Mouse (Mus musculus) hindbrain, postnatal 0 days (tissue): ENCODE results near the gene Slc5a1. TPM values are rescaled to one million over a fixed set of nuclear protein-coding genes. Genes with fewer than 3 reads are reported as not detected.

Source experiments
- ATAC-seq: fragments of 200-750 bp; cut with Nextera tagmentation; 2 replicates; pipeline ENCODE4 v1.8.0; 2017; ENCODE audit warnings: mild to moderate bottlenecking, moderate TSS enrichment, moderate library complexity
- DNase-seq: peaks from one replicate; pipeline ENCODE4 v3.0.0-alpha.2; 2015; ENCODE audit warnings: low spot score
- H3K27ac ChIP-seq: fragments of 300-500 bp; sonication (generic); 2 replicates; pipeline ENCODE4 v1.5.1; 2014; ENCODE audit warnings: mild to moderate bottlenecking
- H3K27me3 ChIP-seq: fragments of 300-500 bp; sonication (generic); 2 replicates; pipeline ENCODE4 v1.6.1; 2014; ENCODE audit warnings: low read length, mixed read lengths; ENCODE audit not compliant: insufficient read depth
- H3K36me3 ChIP-seq: fragments of 300-500 bp; sonication (generic); 2 replicates; pipeline ENCODE4 v1.6.1; 2014; ENCODE audit warnings: low read length, mixed read lengths; ENCODE audit not compliant: insufficient read depth
- H3K4me1 ChIP-seq: fragments of 300-500 bp; sonication (generic); 2 replicates; pipeline ENCODE4 v1.6.1; 2014; ENCODE audit warnings: antibody characterized with exemption, low read length, mixed read lengths; ENCODE audit not compliant: insufficient read depth
- H3K4me2 ChIP-seq: fragments of 300-500 bp; sonication (generic); 2 replicates; pipeline ENCODE4 v1.6.1; 2014; ENCODE audit warnings: low read depth, mild to moderate bottlenecking, low read length, moderate library complexity, mixed read lengths
- H3K4me3 ChIP-seq: fragments of 300-500 bp; sonication (generic); 2 replicates; pipeline ENCODE4 v1.5.1; 2014; ENCODE audit warnings: low read length
- H3K9ac ChIP-seq: fragments of 300-500 bp; sonication (generic); replicated peaks from 2 replicates; pipeline ENCODE4 v1.6.1; 2014; ENCODE audit warnings: mild to moderate bottlenecking, low read length, moderate library complexity, mixed read lengths
- H3K9me3 ChIP-seq: fragments of 300-500 bp; sonication (generic); 2 replicates; pipeline ENCODE4 v1.6.1; 2016; ENCODE audit warnings: low read length, mixed read lengths
- CTCF ChIP-seq: IDR thresholded peaks from 2 replicates; pipeline ENCODE4 v1.5.1; 2016; ENCODE audit warnings: antibody characterized with exemption, control low read depth, low read depth
- whole genome bisulfite sequencing: fragments of 180-500 bp; shearing (Covaris S2); extraction: QIAGEN DNeasy Blood & Tissue Kit; methylation state at CpG from one replicate; pipeline ENCODE4 v1.1.7; 2014; 5-methylcytosine and 5-hydroxymethylcytosine counted together
- polyA plus RNA-seq: library from polyadenylated mRNA; unstranded; fragments of >200 nt; fragmentation: Nextera tagmentation; extraction: Ambion mirVana; gene quantifications from 2 replicates; pipeline ENCODE4 v1.2.1, GENCODE M21; 2015
- total RNA-seq: library from RNA; depleted of rRNA; stranded (reverse); fragments of >200 nt; gene quantifications from 2 replicates; pipeline ENCODE4 v1.2.3, GENCODE M21; 2014; rRNA removed

The Slc5a1 gene
- total RNA-seq (0.93 and 1.2 TPM in 2 replicates), polyA plus RNA-seq (0.61 and 0.78 TPM in 2 replicates)

- Histone ChIP-seq H3K9me3 (no peaks in the 10 kb centered on the region), H3K4me3 (peak within 1 kb of the TSS; percentile 17), H3K36me3 (no peaks in the 10 kb centered on the region), H3K9ac (no peak within 1 kb of the TSS), H3K4me1 (no peaks in the 10 kb centered on the region), H3K27me3 (peaks cover 10% of the 10 kb centered on the region; the same call in 1 of the 2 replicates), H3K4me2 (peak within 1 kb of the TSS; percentile 16; the same call in 1 of the 2 replicates), H3K27ac (no peak within 1 kb of the TSS)
- TF ChIP-seq CTCF: no peak
- no peak for DNase-seq
- 18% methylated on average over 25 of the region's 25 CpGs for WGBS
- no peak; the same call in 1 of the 2 replicates for ATAC-seq
Observed at GRCm38 (mm10) chr5:33104025-33104481, at the start of gene Slc5a1. Slc5a1 (plus strand) TSS chr5:33104219.

- 87% methylated on average over 10 of the region's 10 CpGs for WGBS
- H3K36me3 ChIP-seq: no peaks in the 10 kb centered on the region
- no peak for TF ChIP-seq CTCF
- H3K4me2 ChIP-seq: no peak overlapping the region
- no peaks in the 10 kb centered on the region for H3K4me1 ChIP-seq
- H3K9ac ChIP-seq: no peak overlapping the region
- H3K27ac ChIP-seq: no peak overlapping the region
- no peak overlapping the region for H3K4me3 ChIP-seq
- H3K9me3 ChIP-seq: no peaks in the 10 kb centered on the region
- H3K27me3 ChIP-seq: no peaks in the 10 kb centered on the region
- no peak for DNase-seq
- no peak for ATAC-seq
Observed at GRCm38 (mm10) chr5:33056126-33056765, 47.8 kb upstream of the Slc5a1 start.

- Histone ChIP-seq H3K27me3 (no peaks in the 10 kb centered on the region), H3K36me3 (no peaks in the 10 kb centered on the region), H3K9ac (no peak overlapping the region), H3K9me3 (no peaks in the 10 kb centered on the region), H3K27ac (no peak overlapping the region), H3K4me1 (no peaks in the 10 kb centered on the region), H3K4me2 (no peak overlapping the region), H3K4me3 (no peak overlapping the region)
- no peak for ATAC-seq
- no peak for TF ChIP-seq CTCF
- DNase-seq: no peak
Observed at GRCm38 (mm10) chr5:33070071-33070470, 33.9 kb upstream of the Slc5a1 start.

GRCm38 (mm10) chr5:33076490-33077191, 27.4 kb upstream of the Slc5a1 start:
- H3K9ac ChIP-seq: no peak overlapping the region
- H3K4me2 ChIP-seq: no peak overlapping the region
- H3K27me3 ChIP-seq: no peaks in the 10 kb centered on the region
- no peak for TF ChIP-seq CTCF
- DNase-seq: no peak
- H3K4me3 ChIP-seq: no peak overlapping the region
- no peaks in the 10 kb centered on the region for H3K4me1 ChIP-seq
- WGBS: 83% methylated on average over 6 of the region's 6 CpGs
- H3K9me3 ChIP-seq: no peaks in the 10 kb centered on the region
- no peaks in the 10 kb centered on the region for H3K36me3 ChIP-seq
- H3K27ac ChIP-seq: no peak overlapping the region
- ATAC-seq: no peak

- ATAC-seq (no peak), DNase-seq (no peak)
- Histone ChIP-seq H3K27me3 (no peaks in the 10 kb centered on the region), H3K9ac (no peak overlapping the region), H3K9me3 (no peaks in the 10 kb centered on the region), H3K36me3 (no peaks in the 10 kb centered on the region), H3K4me2 (no peak overlapping the region), H3K4me1 (no peaks in the 10 kb centered on the region), H3K27ac (no peak overlapping the region), H3K4me3 (no peak overlapping the region)
- no peak for TF ChIP-seq CTCF
- WGBS: 100% methylated on average over 1 of the region's 1 CpGs
Observed at GRCm38 (mm10) chr5:33082896-33083295, 21.1 kb upstream of the Slc5a1 start.

- no peak overlapping the region for H3K27ac ChIP-seq
- H3K36me3 ChIP-seq: no peaks in the 10 kb centered on the region
- no peaks in the 10 kb centered on the region for H3K27me3 ChIP-seq
- no peak for TF ChIP-seq CTCF
- ATAC-seq (no peak), DNase-seq (no peak)
- WGBS: 92% methylated on average over 5 of the region's 5 CpGs
- H3K9me3 ChIP-seq: no peaks in the 10 kb centered on the region
- H3K4me2 ChIP-seq: no peak overlapping the region
- H3K4me1 ChIP-seq: no peaks in the 10 kb centered on the region
- no peak overlapping the region for H3K9ac ChIP-seq
- no peak overlapping the region for H3K4me3 ChIP-seq
Observed at GRCm38 (mm10) chr5:33084599-33084998, 19.4 kb upstream of the Slc5a1 start.

- TF ChIP-seq CTCF: no peak
- Histone ChIP-seq H3K9me3 (no peaks in the 10 kb centered on the region), H3K27me3 (no peaks in the 10 kb centered on the region), H3K27ac (no peak overlapping the region), H3K36me3 (no peaks in the 10 kb centered on the region), H3K9ac (no peak overlapping the region), H3K4me2 (no peak overlapping the region), H3K4me1 (no peaks in the 10 kb centered on the region), H3K4me3 (no peak overlapping the region)
- DNase-seq (no peak), ATAC-seq (no peak)
- WGBS: 89% methylated on average over 6 of the region's 6 CpGs
Observed at GRCm38 (mm10) chr5:33091342-33091741, 12.7 kb upstream of the Slc5a1 start.
